Mouse (Mus musculus) MEL (cell line): Measurements from ENCODE around the gene Fgf23.

ENCODE experiments used
- CTCF ChIP-seq, 3 experiments: IDR thresholded peaks in 2 of 3; conservative IDR thresholded peaks in 1 of 3; 2 replicates each; pipeline ENCODE4 v1.5.1; 2011 to 2012; ENCODE audit warnings: low read length in 3 of 3, low read depth in 2 of 3, mild to moderate bottlenecking in 2 of 3, improper control_type of control experiment in 1 of 3, inconsistent platforms in 1 of 3, mixed read lengths in 1 of 3, moderate library complexity in 1 of 3; ENCODE audit not compliant: control insufficient read depth in 1 of 3, insufficient read depth in 1 of 3, poor library complexity in 1 of 3, severe bottlenecking in 1 of 3
- EP300 ChIP-seq, 2 experiments: IDR thresholded peaks; 2 replicates each; pipeline ENCODE4 v1.6.1; 2011; ENCODE audit warnings: improper control_type of control experiment in 2 of 2, low read length in 2 of 2, low read depth in 1 of 2, mild to moderate bottlenecking in 1 of 2
- JUND ChIP-seq: IDR thresholded peaks from 2 replicates; pipeline ENCODE4 v1.6.1; 2011; ENCODE audit warnings: low read depth, mild to moderate bottlenecking, improper control_type of control experiment, low read length
- MAFK ChIP-seq: IDR thresholded peaks from 2 replicates; pipeline ENCODE4 v1.6.1; 2011; ENCODE audit warnings: low read depth, mild to moderate bottlenecking, low read length, improper control_type of control experiment, borderline replicate concordance
- MAX ChIP-seq: IDR thresholded peaks from 2 replicates; pipeline ENCODE4 v1.6.1; 2011; ENCODE audit warnings: low read length, improper control_type of control experiment
- MAZ ChIP-seq: IDR thresholded peaks from 2 replicates; pipeline ENCODE4 v1.6.1; 2012; ENCODE audit warnings: low read depth, mild to moderate bottlenecking, inconsistent platforms, low read length, improper control_type of control experiment
- POLR2A ChIP-seq, 2 experiments: IDR thresholded peaks; 2 replicates each; pipeline ENCODE4 v1.6.1; 2011 to 2012; ENCODE audit warnings: low read length in 2 of 2, mild to moderate bottlenecking in 2 of 2, control low read depth in 1 of 2, improper control_type of control experiment in 1 of 2, low read depth in 1 of 2, moderate library complexity in 1 of 2; ENCODE audit not compliant: control insufficient read depth in 1 of 2, insufficient read depth in 1 of 2, poor library complexity in 1 of 2
- ZC3H11A ChIP-seq: IDR thresholded peaks from 2 replicates; pipeline ENCODE4 v1.6.1; 2012; ENCODE audit warnings: low read depth, mild to moderate bottlenecking, inconsistent platforms, low read length, improper control_type of control experiment

DNA sequence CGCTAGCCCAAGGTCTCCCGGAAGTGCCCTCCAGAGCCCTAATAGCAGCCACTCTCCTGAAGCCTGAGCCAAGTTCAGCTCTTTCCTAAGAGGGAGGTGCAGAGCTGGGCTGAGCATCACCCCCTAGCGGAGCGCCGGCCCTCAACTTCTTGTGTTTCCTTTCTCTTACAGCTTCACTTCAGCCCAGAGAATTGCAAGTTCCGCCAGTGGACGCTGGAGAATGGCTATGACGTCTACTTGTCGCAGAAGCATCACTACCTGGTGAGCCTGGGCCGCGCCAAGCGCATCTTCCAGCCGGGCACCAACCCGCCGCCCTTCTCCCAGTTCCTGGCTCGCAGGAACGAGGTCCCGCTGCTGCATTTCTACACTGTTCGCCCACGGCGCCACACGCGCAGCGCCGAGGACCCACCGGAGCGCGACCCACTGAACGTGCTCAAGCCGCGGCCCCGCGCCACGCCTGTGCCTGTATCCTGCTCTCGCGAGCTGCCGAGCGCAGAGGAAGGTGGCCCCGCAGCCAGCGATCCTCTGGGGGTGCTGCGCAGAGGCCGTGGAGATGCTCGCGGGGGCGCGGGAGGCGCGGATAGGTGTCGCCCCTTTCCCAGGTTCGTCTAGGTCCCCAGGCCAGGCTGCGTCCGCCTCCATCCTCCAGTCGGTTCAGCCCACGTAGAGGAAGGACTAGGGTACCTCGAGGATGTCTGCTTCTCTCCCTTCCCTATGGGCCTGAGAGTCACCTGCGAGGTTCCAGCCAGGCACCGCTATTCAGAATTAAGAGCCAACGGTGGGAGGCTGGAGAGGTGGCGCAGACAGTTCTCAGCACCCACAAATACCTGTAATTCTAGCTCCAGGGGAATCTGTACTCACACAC is 7.4 kb downstream of the Fgf23 start:
- TF ChIP-seq EP300 (IDR thresholded peaks at IDR 0.05; ENCODE audit: low read depth in 1 of 2, low read length in 2 of 2) (no peak), POLR2A (IDR thresholded peaks at IDR 0.05; ENCODE audit: control insufficient read depth in 1 of 2, insufficient read depth in 1 of 2, low read depth in 1 of 2, low read length in 2 of 2, poor library complexity in 1 of 2) (no peak), CTCF (IDR thresholded peaks at IDR 0.05 in 2 of 3, conservative IDR thresholded peaks at IDR 0.05 in 1 of 3; ENCODE audit: control insufficient read depth in 1 of 3, insufficient read depth in 1 of 3, low read depth in 2 of 3, low read length in 3 of 3, poor library complexity in 1 of 3, severe bottlenecking in 1 of 3) (no peak), MAX (no peak), JUND (no peak), MAFK (no peak), ZC3H11A (no peak), MAZ (no peak)
